Mouse (Mus musculus) heart, adult 8-10 months (tissue): ENCODE data around the gene Col16a1. TPM values are rescaled to one million over a fixed set of nuclear protein-coding genes. Genes with fewer than 3 reads are reported as not detected.

ENCODE experiments used
- DNase-seq: peaks from one replicate; pipeline ENCODE4 v3.0.0; 2022; ENCODE audit warnings: low spot score
- total RNA-seq, 4 experiments: library from RNA; stranded (reverse); gene quantifications; 2 replicates each; pipeline ENCODE4 v1.2.4; 2022

Gene Col16a1
- total RNA-seq, 4 experiments from 2014 or later = 3.6 to 8.0 (median 4.8) TPM

DNA sequence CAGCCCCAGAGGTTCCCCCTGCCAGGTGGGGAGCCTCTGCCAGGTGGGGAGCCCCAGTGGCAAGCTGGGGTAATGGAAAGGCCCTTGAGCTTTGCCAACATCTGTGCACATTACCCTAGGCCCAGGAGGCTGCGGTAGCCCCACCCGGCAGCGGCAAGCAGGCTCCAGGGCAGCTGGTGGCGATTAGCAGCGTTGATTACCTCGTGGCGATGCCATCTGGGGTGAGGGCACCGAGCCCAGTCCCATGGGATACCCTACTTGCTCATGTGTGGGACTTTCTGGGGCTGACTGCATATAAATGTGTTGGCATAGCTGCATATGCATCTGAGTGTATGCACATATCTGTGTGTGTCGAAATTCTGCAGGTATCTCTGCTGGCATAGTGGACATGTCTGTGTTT lies 3.4 kb upstream of the Col16a1 start:
- no peak for DNase-seq

DNA sequence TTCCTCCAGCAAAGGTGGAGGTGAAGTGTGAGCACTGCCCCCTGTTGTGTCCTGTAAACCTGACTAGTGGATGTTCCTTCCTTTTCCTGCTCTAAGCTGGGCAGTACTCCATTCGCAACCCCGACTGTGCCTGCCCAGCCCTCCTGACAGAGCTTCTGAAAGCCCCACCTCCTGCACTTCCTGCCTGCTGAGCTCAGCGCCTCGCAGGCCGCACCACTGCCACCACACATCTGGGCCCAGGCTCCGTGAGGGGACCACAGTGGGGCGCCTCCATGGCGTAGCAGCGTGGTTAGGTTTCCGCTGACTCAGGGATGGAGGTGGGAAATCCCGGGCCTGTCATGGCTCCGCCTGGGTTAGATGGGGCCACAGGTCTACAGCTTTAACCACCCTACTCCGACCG lies 2.0 kb upstream of the Col16a1 start:
- peak; percentile 51 for DNase-seq

DNA sequence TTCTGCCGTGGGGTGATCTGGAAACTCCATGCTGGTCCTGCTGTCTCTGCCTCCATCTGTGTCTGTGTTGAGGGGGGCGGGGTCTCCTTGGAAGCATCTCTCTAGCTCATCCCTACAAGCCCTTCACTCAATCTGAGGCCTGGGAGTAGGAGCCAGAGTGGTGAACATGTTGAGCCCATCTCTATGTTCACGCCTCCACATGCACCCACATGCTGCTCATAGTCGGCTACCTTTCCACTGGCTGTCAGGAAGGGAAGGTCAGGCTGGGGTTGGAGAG lies 501 bp downstream of the Col16a1 start:
- no peak for DNase-seq

DNA sequence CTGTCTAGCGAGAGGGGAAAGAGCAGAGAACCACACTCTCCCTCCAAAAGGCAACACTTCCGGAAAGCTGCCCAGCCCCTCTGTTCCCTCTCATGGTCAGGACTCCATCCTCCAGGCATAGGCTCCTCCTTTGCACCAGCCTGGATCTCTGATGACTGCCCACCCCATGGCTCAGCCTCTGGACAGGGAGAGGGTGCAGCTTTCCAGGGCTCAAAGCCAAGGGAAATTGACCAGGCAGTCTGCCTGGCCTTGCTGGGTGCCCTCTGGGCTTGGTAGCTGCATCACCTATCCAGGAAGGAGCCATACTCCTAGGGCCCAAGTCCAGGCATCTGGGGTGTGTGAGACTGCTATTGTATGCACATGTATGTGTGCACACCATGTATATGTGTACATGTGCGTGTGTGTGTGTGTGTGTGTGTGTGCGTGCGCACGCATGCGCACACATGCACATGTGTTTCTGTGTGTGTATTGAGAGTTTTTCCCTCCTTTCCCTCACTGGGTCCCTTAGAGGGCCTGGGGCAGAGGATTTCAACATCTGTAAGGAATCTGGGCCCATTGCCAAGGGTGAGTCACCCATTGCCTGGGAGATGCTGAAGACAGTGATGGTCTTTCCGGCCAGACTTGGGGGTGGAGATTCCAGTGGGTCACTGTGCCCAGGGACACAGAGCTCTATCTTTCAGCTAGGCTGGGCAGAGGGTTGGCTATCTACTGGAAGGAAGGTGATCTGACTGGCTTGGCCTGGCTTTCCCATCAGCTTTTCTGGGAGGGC lies 2.6 kb downstream of the Col16a1 start:
- peak; percentile 55 for DNase-seq

DNA sequence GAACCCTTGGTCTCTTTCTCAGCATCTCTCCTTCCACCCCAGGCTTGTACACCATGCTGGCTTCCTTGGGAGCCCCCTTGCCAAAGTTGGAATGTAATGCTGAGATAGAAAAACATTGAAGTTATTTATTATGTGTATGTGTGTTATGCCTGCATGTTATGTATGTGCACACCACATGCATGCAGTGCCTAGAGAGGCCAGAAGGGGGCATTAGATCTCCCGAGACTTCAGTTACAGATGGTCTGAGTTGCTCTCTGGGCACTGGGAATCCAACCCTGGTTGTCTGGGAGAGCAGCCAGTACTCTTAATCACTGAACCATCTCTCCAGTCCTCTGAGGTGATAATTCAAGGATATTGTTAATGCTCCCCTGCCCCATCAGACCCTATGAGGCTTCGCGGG lies 4.6 kb downstream of the Col16a1 start:
- DNase-seq = no peak

DNA sequence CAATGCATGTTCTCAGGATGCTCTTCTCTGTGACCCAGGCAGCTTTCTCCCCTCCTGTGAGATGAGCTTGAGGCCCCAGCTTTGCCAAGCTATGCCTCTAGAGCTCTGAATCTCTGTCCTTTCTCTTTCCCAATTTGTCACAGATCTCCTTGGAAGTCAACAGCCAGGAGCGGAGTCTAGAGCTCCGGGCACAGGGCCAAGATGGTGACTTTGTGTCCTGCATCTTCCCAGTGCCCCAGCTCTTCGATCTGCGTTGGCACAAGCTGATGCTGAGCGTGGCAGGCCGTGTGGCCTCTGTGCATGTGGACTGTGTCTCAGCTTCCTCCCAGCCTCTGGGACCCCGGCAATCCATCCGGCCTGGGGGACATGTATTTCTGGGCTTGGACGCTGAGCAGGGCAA lies 5.5 kb downstream of the Col16a1 start:
- DNase-seq = no peak

DNA sequence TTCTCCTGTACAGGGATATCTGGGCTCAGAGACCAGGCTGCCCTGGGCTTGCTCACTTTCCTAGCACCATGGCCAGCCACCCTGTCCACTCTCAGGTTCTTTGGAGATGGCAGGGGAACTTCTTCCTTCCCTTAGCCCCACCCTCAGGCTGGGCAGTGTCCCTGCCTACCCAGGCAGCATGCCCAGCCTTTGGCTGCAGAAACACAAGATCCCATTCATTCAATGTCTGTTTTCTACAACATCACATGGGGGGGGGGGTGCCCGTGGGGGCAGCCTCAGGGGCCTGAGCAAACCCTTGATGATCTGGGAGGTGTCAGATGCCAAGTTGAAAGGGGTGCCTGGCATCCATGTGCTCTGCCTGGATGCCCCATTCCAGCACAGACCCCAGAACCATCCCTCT lies 7.1 kb downstream of the Col16a1 start:
- no peak for DNase-seq

DNA sequence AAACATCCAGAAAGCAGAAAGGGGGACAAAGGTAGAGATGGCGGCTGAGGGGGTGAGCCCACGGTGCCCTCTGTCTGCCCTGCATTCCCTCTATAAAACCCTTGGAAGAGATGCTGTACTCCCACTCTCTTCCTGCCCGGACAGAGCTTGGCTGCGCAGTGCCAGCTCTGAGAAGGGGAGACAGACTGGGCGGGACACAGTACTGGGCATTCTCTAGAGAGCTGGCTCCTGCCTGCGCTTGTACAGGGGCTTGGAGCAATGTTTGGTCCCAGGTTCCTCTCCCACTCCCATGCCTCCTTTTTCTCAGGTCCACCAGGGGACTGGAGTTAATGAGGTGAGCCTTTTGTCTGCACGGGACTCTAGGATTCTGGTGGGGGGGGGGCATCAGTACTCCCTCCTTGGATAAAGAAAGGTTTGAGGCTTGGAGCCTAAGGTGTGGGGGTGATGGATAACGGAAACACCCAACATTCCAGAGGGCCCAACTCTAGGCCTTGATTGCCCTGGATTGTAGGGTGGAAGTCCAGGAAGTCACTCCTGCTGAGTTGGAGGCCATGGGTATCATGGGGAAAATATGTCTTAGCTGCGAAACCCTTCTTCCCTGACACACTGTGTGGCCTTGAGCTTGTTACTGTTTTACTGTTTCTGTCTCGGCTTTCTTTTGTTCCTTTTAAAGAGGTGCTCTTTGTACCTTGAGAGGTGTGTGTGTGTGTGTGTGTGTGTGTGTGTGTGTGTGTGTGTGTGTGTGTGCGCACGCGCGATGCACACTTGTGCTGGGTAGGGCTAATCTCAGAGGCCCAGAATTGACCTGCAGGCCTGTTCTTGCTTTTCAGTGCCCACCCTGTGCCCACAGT lies 7.7 kb downstream of the Col16a1 start:
- no peak for DNase-seq

DNA sequence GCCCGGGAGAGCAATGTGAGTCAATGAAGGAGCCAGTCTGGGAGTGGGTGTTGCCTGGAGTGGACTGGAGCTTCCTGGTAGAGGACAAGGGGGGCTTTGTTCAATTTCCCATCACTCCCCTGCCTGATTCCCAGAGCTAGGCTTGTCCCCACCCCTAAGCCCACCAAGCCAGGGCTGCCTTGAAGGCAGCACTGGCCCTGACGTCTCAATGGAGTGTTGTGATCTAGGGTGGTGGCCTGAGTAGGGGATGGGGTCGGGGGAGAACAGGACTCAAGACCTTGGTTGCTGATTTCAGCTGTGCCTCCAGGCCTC lies 8.3 kb downstream of the Col16a1 start:
- no peak for DNase-seq

DNA sequence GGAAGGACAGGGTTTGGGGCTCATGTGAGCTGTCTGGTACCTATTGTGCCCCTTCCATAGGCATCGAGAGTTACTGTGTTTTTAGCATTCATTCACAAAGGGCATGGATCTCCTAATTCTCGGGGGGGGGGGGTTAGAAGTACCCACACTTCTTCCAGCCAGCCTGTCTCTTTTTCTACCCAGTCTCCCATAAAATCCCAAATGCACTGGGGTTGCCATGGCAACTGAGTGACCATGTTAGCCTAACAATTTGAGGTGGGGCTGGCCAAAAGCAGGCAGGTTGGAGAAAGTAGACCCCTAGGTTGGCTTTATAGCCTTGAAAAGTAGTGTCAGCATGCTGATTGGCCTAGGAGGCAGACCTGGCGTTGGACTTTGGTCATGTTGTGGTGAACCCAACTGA lies 8.8 kb downstream of the Col16a1 start:
- no peak for DNase-seq

DNA sequence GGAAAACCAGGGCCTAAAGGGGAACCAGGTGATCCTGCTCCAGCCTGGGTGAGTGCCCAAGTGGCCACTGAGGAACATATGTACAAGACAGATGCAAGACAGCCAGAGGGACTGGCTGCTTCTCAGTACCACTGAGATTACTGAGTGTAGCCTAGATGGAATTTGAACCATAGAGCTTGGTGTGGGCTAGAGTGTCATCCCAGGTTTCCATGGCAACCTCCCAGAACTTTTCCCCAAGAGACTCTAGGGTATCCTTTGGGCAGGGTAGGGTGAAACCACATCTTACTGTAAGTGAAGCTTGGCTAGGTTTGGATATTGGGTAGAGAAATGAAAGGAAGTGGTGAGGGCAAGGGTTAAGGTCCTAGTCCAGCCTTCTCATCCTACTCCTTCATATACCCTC lies 13.3 kb downstream of the Col16a1 start:
- no peak for DNase-seq

DNA sequence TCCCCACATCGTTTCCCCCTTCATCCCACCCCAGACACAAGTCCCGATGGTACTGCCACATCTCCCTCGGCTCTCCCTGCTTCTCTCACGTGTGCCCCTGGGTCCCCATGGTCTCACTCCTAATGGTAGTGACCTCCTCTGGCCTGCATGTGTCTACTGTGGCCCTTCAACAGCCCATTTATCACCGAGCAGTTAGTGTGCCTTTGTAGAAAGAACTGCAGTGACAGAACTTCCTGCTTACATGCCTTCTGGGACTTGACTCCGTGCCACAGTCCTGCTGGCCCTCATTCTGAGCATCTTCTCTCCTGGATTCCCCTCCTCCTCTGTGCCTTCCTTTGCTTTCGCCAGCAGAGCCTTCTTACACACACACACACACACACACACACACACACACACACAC lies 15.6 kb downstream of the Col16a1 start:
- no peak for DNase-seq

DNA sequence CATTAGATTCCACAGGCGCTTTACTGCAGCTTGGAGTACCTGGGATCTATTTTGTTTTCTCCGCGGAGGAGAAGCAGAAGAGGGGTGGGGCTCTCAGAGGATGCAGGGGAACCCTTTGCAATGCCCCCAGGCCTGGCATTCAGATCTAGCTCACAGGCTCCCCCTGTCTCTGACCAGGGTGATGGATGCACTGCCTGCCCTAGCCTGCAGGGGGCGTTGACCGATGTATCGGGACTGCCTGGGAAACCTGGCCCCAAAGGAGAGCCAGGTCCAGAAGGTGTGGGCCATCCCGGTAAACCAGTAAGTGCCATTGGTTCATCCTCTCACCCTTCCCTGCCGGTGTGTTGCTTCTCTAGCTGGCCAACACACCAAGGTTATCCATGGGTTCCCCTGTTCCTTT lies 19.2 kb downstream of the Col16a1 start:
- no peak for DNase-seq

DNA sequence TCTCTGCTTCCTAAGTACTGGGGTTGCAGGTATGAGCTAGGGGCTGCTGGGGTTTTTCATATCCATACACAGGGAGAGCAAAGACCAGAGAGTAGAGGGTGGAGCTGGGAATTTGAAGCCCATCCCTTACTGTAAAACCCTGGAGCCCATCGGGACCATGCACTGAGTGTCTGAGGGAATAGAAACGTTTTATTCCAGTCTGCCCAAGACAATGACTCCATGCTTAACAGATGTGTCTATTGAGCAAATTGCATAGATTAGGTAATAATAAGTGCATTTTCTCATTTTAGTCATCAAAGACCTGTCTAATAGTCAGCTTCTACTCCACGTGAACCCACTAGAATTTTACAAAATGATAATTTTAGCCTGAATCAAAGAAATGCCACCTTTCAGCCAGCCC lies 22.9 kb downstream of the Col16a1 start:
- DNase-seq = no peak

DNA sequence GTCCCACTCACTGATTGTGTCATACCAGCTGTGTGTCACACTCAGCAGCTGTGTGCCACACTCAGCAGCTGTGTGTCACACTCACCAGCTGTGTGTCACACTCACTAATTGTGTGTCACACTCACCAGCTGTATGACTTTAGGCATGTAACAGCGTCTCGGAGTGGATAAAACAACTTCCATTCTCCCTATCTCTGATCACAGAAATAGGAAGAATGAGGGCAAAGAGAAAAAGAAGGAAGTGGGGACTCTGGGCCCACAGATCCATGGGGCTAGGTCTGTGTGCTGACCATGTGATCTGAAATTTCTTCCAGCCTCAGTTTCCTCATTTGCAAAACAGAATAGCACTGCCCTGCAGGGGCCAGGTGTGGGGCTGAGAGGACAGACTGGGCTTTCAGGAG lies 24.1 kb downstream of the Col16a1 start:
- DNase-seq = no peak

DNA sequence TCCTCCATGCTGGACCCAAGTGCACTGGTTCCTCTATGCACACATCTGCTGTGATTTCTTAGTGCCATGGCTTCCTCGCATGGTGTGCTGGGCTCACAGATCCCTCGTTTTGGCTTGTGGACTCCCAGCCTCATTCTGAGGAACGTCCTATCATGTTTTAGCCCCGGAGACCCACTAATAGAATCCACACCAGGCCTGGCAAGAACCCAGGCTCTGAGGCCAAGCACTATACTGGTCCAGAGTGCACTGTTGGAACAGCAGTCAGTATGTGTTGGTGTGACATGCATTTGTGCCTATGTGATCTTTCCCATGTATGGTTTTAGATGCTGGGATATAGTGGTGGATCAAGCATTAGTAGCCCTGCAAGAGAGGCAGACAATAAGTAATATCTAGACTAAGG lies 25.7 kb downstream of the Col16a1 start:
- DNase-seq = no peak

DNA sequence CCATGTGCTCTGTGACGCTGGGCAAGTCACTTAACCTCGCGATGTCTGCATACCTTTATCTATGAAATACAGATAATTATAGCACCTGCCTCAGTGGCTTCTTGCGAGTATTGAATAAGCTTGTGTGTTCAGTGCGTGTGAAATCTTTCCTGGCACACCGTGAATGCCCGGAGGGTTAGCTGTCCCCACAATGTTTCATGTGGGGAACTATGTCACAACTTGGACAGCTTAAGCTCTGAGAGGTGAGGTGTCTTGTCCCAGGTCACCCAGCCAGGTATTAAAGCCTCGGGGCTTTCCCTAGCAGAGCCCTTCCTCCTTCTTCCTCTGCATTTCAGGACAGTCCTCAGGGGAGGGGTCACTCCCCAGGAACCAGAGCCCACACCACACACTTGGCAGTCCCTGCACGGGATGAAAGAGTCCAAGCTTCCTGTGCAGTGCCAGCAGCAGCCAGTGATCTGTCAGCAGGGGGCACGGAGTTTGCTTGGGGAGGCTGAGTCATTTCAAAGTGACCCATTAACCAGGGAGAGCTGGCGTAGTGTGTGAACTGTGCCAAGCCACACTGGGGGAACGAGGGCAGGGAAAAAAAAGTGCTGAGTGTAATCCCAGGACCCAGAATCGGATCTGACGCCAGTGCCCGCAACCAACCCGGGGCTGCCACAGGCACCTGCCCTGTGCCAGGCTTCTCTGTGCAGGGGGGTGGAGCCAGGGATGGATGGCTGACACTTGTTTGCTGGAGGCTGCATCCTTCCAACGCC lies 27.3 kb downstream of the Col16a1 start:
- peak; percentile 35 for DNase-seq

DNA sequence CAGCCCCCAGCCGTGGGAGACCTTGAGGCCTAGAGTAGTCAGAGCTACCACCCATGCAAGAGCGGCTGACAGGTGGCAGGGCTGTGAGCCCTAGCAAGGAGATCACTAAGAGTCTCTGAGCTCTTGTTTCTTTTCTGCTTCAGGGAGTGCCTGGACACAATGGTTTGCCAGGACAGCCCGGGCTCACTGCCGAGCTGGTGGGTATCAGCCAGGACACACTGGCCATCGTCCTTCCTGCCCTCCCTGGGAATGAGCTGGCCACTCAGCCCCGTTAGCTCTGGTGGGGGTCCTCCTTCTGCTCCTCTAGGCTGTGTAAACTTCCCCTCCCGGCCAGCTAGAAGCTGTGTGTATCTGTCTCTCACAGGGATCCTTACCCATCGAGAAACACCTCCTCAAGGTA lies 29.2 kb downstream of the Col16a1 start:
- DNase-seq = no peak

DNA sequence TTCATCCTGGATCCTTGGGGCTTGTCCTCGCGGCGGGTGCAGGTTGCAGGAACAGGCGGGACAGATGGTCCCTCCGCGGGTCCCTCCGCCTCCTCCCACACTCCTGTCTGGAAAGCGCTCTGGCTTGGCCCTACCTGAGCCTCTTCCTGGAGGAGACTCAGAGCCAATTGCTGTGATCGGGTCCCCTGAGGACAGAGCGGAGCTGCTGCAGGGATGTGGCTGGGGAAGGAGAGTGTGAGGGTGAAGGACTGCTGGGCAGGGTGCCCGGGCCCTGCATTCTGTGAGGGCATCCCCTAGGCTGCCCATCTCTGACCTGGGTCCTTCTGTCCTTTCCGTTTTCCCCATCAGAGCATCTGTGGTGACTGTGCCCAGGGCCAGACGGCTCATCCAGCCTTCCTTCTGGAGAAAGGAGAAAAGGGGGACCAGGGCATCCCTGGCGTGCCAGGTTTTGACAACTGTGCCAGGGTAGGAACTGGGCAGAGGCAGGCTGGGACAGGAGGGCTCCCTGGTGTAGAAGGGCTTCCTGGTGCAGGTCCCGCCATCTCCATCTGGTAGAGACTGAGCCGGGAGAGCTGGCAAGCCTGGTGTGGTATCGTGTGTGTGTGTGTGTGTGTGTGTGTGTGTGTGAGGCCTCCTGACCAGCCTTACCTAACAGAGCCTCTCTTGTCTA lies 31.3 kb downstream of the Col16a1 start:
- DNase-seq = no peak

DNA sequence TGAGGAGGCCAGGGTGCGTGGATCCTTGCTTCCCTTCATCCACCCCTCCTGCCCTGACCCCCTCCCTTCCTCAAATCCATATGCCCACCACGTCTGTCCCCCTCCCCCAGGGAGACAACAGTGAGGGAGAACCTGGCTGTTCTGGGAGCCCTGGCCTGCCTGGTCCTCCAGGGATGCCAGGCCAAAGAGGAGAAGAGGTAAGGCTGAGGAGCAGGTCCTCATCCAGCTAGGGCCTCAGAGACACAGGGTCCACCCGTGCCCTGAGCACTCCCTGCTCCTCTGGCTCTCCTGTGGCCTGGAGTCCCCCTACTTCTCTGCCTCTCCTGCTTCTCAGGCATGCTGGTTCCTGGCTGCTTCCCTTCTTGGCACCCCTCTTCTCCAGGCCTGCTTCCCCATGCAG lies 31.9 kb downstream of the Col16a1 start:
- DNase-seq = no peak

DNA sequence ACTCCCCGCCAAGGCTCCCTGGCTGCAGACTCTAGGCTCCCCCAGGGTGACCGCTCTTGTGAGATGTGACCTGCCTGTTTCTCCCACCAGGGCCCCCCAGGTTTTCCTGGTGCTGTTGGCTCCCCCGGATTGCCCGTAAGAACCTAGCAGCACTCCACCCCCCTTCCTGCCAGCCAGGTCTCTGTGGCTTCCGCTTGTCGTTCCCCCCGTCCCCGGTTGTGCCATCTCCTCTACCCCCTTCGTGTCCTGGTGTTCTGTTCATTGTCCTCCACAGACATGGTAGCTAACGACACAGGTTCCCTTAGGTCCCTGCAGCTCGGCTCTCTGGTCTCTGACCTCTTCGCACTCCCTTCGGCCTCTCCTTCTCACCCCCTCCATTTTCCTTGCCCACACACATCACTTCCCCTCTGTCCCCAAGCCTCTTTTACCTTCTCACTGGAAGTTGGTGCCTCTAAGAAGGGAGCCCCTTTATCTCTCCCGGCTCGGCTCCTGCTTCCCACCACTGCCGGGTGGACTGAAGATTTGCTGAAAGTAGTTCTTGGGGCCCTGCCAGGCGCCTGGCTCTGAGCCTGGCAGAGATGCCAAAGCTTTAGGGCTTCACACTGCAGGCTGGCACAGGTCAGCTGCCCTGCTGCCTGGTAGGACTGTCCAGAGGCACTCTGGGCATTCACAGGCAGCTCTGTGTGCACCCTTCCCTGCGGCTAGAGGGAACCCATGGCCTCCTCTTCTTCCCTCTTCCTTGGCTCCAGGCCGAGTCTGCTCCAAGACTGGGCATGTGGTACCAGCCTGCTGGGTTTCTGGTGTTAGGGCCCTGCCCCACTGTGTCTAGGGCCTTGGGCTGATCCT lies 33.9 kb downstream of the Col16a1 start:
- DNase-seq = peak; percentile 39
